Mouse (Mus musculus) liver, embryonic 15.5 days (tissue): ENCODE measurements around the gene Tmem107. TPM values are rescaled to one million over a fixed set of nuclear protein-coding genes. Genes with fewer than 3 reads are reported as not detected.
"Not testable (repeated sequence)": the region's sequence is repeated elsewhere in the genome, so short reads cannot be mapped to it uniquely, and the experiment has no call there.

Experiments used
- ATAC-seq: fragments of 200-750 bp; cut with Nextera tagmentation; 2 replicates; pipeline ENCODE4 v1.8.0; 2017; ENCODE audit warnings: moderate number of reproducible peaks, mild to moderate bottlenecking, moderate library complexity; ENCODE audit not compliant: insufficient read depth
- H3K27ac ChIP-seq: fragments of 300-500 bp; sonication (generic); replicated peaks from 2 replicates; pipeline ENCODE4 v1.5.1; 2015; ENCODE audit warnings: mild to moderate bottlenecking, inconsistent platforms
- H3K27me3 ChIP-seq: fragments of 300-500 bp; sonication (generic); 2 replicates; pipeline ENCODE4 v1.6.1; 2015; ENCODE audit warnings: mild to moderate bottlenecking, inconsistent platforms
- H3K36me3 ChIP-seq: fragments of 300-500 bp; sonication (generic); replicated peaks from 2 replicates; pipeline ENCODE4 v1.6.1; 2015; ENCODE audit warnings: moderate library complexity, mild to moderate bottlenecking, inconsistent platforms
- H3K4me1 ChIP-seq: fragments of 300-500 bp; sonication (generic); replicated peaks from 2 replicates; pipeline ENCODE4 v1.6.1; 2015; ENCODE audit warnings: inconsistent platforms
- H3K4me2 ChIP-seq: fragments of 300-500 bp; sonication (generic); 2 replicates; pipeline ENCODE4 v1.6.1; 2015; ENCODE audit warnings: moderate library complexity, mild to moderate bottlenecking, inconsistent platforms
- H3K4me3 ChIP-seq: fragments of 300-500 bp; sonication (generic); replicated peaks from 2 replicates; pipeline ENCODE4 v1.5.1; 2015; ENCODE audit warnings: mild to moderate bottlenecking, inconsistent platforms
- H3K9ac ChIP-seq: fragments of 300-500 bp; sonication (generic); 2 replicates; pipeline ENCODE4 v1.6.1; 2015; ENCODE audit warnings: moderate library complexity, mild to moderate bottlenecking, inconsistent platforms
- H3K9me3 ChIP-seq: fragments of 300-500 bp; sonication (generic); replicated peaks from 2 replicates; pipeline ENCODE4 v1.6.1; 2016; ENCODE audit warnings: inconsistent platforms
- WGBS: fragments of 180-500 bp; shearing (Covaris S2); methylation state at CpG from one replicate; pipeline ENCODE4 v1.1.7; 2015; ENCODE audit warnings: mixed read lengths; ENCODE audit not compliant: insufficient replicate concordance; 5-methylcytosine and 5-hydroxymethylcytosine counted together
- polyA plus RNA-seq: library from polyadenylated mRNA; unstranded; fragments of >200 nt; fragmentation: Nextera tagmentation; extraction: Ambion mirVana; gene quantifications from 2 replicates; pipeline ENCODE4 v1.2.1, GENCODE M21; 2015

The Tmem107 gene
- polyA plus RNA-seq, 1 experiment from 2014 or later, result 21.6 TPM

DNA sequence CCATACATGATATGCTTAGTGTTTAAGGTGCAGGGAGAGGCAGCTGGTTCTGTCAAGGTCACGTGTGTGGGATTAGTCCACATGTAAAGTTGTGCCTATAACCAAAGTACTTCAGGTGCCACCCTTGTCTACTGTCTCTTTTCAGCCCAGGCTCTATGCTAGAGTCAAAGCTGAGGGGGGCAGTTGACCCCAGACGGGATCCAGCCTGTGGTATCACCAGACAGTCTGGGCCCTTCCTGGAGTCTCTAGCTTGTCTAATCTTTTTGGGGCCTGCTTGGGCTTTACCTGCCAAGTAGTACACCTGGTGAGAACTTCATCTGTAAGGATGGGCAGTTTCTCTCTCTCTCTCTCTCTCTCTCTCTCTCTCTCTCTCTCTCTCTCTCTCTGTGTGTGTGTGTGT, 17.0 kb downstream of the Tmem107 start:
- H3K36me3 ChIP-seq, result peaks cover 31% of the 10 kb centered on the region
- ATAC-seq, result no peak
- H3K27ac ChIP-seq, result no peak overlapping the region; the same call in 1 of the 2 replicates
- no peak overlapping the region for H3K9ac ChIP-seq
- H3K4me3 ChIP-seq, result no peak overlapping the region
- no peaks in the 10 kb centered on the region for H3K9me3 ChIP-seq
- H3K4me2 ChIP-seq, result peak overlapping the region; percentile 82
- H3K4me1 ChIP-seq, result peaks cover 43% of the 10 kb centered on the region
- H3K27me3 ChIP-seq, result peaks cover 5% of the 10 kb centered on the region; the same call in 1 of the 2 replicates
- WGBS, result 50% methylated on average over 2 of the region's 2 CpGs

DNA sequence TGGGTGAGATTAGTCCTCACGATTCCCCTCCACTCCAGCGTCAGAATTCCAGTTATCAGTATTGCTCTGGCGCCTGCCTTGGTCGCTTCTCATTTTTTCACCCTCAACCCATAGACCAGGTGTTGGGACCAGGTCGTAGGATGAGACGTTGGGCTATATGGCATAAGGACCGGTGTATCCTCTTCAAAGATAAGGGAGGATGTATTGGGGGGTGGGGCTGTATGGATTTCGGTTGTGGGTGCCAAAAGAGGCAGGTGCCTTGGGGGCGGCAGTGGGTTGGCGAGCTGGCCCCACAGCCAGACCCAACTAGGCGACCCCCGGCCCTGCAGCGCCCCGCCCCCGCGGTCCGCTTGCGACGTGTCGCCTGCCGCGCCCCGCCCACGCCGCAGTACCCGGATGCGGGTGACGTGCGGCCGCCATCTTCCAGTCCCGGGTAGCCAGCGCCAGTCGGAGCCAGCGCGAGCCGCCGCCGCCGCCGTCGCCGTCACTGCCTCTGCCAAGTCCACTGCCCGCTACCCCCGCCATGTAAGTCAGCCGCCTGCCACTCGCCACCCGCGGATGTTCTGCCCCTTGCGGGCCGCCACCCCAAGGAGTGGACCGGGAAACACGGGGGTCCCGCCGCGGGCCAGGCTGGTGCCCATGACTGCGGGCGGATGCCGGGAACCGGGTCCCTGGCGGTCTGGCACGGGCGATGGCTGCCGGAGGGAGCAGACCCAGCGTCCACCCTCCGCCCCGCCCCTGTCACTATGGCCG, 17.7 kb downstream of the Tmem107 start, which contains the start of gene Vamp2:
Vamp2 (plus strand) TSS at position 388 of the 753 bp plus-strand sequence.
- ATAC-seq, result peak; percentile 57
- Histone ChIP-seq H3K4me1 (peaks cover 47% of the 10 kb centered on the region), H3K27ac (peak within 1 kb of the TSS; percentile 94), H3K36me3 (peaks cover 34% of the 10 kb centered on the region), H3K9me3 (no peaks in the 10 kb centered on the region), H3K4me3 (peak within 1 kb of the TSS; percentile 99), H3K4me2 (peak within 1 kb of the TSS; percentile 82), H3K9ac (peak within 1 kb of the TSS; percentile 100), H3K27me3 (no peaks in the 10 kb centered on the region)
- WGBS, result 1% methylated on average over 65 of the region's 67 CpGs

DNA sequence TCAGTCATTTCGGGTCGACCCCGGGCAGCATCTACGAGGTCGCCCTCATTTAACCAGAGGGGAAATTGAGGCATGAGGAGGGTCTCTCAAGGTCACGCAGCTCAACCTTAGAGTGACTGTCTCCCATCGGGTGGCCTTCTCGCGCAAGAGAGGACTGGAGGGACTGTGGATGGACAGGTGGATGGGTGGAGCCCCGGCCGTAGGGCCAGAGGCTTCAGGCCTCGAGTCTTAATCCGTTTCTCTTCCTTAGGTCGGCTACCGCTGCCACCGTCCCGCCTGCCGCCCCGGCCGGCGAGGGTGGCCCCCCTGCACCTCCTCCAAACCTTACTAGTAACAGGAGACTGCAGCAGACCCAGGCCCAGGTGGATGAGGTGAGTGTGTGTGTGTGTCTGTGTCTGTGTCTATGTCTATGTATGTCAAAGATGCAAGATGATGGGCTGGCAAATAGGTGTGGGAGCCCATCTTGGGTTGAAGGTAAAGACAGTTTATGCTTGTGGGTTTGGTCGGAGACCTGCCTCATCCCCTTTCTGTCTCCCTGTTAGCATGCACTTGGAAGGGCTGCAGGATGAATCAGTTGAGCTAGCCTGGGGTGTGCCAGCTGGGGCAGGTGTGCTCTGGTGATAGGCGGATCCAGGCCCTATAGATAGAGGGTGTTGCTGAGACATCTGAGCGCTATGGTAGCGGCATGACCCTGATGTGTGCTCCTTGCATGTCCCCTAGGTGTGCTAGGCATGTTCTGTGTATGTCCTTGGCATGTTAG, 18.4 kb downstream of the Tmem107 start:
- peak; percentile 82 for ATAC-seq
- Histone ChIP-seq H3K4me2 (peak overlapping the region; percentile 82), H3K36me3 (peaks cover 34% of the 10 kb centered on the region), H3K9ac (peak overlapping the region; percentile 100), H3K9me3 (no peaks in the 10 kb centered on the region), H3K4me3 (peak overlapping the region; percentile 99), H3K27me3 (no peaks in the 10 kb centered on the region), H3K4me1 (peaks cover 51% of the 10 kb centered on the region), H3K27ac (peak overlapping the region; percentile 94)
- WGBS, result 5% methylated on average over 25 of the region's 25 CpGs

DNA sequence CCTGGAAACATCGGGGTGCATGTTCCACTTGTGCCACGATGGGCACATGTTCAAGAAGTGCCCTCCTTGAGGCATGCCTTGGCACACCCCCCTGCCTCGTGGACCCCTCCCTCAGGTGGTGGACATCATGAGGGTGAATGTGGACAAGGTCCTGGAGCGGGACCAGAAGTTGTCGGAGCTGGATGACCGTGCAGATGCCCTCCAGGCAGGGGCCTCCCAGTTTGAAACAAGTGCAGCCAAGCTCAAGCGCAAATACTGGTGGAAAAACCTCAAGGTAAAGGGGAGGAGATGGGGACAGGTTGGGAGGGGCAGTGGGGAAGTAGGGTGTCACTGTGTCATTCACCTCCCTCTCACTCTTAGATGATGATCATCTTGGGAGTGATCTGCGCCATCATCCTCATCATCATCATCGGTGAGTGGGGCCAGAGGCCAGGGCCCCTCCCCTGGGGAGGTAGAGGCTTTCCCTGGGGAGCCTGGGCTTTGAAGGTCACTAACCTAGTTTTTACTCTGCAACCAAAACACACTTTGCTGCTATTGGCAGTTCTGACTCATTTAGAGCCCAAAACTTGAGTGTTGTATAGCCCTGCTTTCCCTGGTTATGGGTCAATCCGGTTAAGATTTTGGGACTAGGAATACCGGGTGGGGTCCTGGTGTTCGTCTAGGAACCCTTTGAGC, 19.1 kb downstream of the Tmem107 start:
- WGBS, result 80% methylated on average over 12 of the region's 12 CpGs
- Histone ChIP-seq H3K4me2 (peak overlapping the region; percentile 82), H3K4me3 (peak overlapping the region; percentile 99), H3K36me3 (peaks cover 34% of the 10 kb centered on the region), H3K27me3 (no peaks in the 10 kb centered on the region), H3K27ac (peak overlapping the region; percentile 94), H3K4me1 (peaks cover 58% of the 10 kb centered on the region), H3K9ac (peak overlapping the region; percentile 100), H3K9me3 (no peaks in the 10 kb centered on the region)
- ATAC-seq, result no peak

DNA sequence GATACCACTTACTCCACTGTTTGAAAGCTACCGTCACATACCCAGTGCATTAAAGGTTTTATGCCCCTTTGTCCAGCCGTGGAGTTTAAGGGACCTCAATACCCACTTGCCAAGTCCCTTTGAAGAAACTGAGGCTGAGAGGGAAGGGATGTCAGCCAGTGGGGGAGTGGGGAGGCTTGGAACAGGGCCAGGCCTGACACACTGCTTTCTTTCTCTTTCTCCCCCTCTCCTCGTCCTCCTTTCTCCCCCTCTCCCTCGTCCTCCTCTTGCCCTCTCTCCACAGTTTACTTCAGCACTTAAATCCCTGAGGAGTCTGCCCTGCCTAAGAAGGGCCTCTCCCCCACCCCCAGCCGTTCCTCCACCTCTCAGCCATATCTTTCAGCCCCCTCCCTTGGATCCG, 19.8 kb downstream of the Tmem107 start:
- Histone ChIP-seq H3K9ac (no peak overlapping the region), H3K27ac (peak overlapping the region; percentile 94), H3K4me2 (peak overlapping the region; percentile 82), H3K9me3 (no peaks in the 10 kb centered on the region), H3K27me3 (no peaks in the 10 kb centered on the region), H3K4me1 (peaks cover 62% of the 10 kb centered on the region), H3K36me3 (peaks cover 34% of the 10 kb centered on the region), H3K4me3 (no peak overlapping the region; the same call in 1 of the 2 replicates)
- no peak for ATAC-seq
- 70% methylated on average over 6 of the region's 6 CpGs for WGBS

DNA sequence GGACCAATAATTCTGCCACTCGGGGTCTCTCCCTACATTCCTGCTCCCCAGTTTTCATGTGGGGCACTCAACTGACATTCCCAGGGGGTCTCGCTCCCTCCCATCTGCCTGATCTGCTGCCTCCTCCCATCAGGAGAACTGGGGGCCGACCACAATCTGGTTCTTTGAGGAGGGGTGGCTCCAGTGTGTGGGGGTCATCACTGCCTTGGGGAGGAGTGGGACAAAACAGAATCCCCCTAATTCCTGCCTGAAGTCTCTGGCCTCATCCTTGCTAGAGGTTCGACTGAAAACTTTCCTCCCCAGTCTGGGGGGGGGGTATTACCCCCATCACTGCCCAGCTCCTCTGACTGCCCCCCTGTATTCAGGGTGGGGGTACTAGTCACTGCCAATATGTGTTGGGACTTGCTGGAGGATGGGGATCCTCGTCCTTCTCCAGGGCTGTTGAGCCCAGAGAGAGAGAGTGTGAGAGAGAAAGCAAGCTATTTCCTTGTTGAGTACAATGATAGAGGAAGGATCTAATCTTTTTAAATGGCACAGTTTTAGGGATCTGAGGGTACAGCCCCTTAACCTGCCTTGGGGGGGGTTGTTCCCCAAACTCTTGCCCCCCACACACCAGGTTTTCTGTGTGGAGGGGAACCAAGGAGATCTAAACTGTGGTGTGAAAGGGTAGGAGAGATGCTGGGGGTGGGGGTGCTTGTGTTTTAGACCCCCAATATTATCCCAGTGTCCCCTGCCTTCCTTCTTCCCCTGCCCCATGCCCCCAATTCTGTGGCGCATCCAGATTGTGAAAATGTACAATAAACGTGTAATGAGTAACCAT, 21.2 kb downstream of the Tmem107 start:
- Histone ChIP-seq H3K4me2 (no peak overlapping the region), H3K27me3 (no peaks in the 10 kb centered on the region), H3K9ac (no peak overlapping the region), H3K4me1 (peaks cover 76% of the 10 kb centered on the region), H3K4me3 (no peak overlapping the region), H3K36me3 (peaks cover 34% of the 10 kb centered on the region), H3K9me3 (no peaks in the 10 kb centered on the region), H3K27ac (no peak overlapping the region; the same call in 1 of the 2 replicates)
- ATAC-seq, result no peak
- WGBS, result 56% methylated on average over 7 of the region's 7 CpGs

DNA sequence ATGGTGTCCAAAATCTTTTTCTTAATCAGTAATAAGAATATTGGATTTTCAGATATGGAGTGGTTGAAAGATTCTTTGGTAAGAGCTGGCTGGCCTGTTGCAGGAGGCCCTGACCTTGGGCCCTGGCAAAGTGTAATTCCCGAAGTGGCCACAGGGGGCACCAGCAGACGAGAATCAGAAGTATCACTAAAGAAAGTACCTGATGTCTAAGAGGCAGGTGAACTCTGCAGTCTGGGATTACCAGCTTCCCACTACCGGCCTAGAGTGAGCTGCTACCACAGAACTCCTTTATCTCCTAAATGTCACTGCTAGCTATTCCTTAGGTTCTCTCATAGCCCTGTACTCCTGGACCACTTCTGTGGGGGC, 21.8 kb downstream of the Tmem107 start:
- Histone ChIP-seq H3K4me3 (no peak overlapping the region), H3K27ac (no peak overlapping the region), H3K9ac (no peak overlapping the region), H3K4me1 (peaks cover 82% of the 10 kb centered on the region), H3K9me3 (no peaks in the 10 kb centered on the region), H3K27me3 (no peaks in the 10 kb centered on the region), H3K4me2 (no peak overlapping the region), H3K36me3 (peaks cover 34% of the 10 kb centered on the region)
- ATAC-seq, result no peak
- whole genome bisulfite sequencing, result under 1% methylated on average over 3 of the region's 3 CpGs

DNA sequence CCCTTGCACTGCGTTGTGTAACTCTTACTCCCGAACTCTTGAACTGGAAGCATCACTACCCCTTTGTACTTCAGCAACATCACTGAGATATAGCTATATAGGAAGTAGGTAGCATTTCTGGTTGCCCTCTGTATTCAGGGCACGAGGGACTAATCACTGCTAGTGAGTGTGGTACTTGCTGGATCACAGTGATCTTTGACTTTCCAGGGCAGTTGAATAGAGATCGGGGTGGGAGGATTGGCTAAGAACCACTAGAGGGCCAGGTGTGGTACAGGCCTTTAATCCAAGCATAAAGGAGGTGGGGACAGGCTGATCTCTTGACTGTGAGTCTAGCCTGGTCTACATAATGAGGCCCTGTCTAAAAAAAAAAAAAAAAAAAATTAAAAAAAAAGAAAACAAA, 22.3 kb downstream of the Tmem107 start:
- H3K4me2 ChIP-seq, result no peak overlapping the region
- ATAC-seq, result no peak
- H3K4me1 ChIP-seq, result peaks cover 87% of the 10 kb centered on the region
- no peak overlapping the region for H3K27ac ChIP-seq
- H3K36me3 ChIP-seq, result peaks cover 34% of the 10 kb centered on the region
- no peaks in the 10 kb centered on the region for H3K27me3 ChIP-seq
- H3K9ac ChIP-seq, result no peak overlapping the region
- 74% methylated on average over 4 of the region's 4 CpGs for WGBS
- no peaks in the 10 kb centered on the region for H3K9me3 ChIP-seq
- H3K4me3 ChIP-seq, result no peak overlapping the region

DNA sequence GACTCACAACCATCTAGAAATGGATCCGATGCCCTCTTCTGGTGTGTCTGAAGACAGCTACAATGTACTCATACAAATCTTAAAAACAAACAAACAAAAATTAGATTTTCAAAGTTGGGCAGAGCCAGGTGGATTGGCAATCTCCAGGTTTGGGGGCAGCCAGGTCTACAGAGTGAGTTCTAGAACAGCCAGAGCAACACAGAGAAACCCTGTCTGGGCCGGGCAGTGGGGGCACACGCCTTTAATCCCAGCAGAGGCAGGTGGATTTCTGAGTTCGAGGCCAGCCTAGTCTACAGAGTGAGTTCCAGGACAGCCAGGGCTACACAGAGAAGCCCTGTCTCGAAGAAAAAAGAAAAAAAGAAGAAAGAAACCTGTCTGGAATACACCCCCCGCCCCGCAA, 23.2 kb downstream of the Tmem107 start:
- WGBS, result 82% methylated on average over 7 of the region's 7 CpGs
- not testable (repeated sequence) for ATAC-seq

DNA sequence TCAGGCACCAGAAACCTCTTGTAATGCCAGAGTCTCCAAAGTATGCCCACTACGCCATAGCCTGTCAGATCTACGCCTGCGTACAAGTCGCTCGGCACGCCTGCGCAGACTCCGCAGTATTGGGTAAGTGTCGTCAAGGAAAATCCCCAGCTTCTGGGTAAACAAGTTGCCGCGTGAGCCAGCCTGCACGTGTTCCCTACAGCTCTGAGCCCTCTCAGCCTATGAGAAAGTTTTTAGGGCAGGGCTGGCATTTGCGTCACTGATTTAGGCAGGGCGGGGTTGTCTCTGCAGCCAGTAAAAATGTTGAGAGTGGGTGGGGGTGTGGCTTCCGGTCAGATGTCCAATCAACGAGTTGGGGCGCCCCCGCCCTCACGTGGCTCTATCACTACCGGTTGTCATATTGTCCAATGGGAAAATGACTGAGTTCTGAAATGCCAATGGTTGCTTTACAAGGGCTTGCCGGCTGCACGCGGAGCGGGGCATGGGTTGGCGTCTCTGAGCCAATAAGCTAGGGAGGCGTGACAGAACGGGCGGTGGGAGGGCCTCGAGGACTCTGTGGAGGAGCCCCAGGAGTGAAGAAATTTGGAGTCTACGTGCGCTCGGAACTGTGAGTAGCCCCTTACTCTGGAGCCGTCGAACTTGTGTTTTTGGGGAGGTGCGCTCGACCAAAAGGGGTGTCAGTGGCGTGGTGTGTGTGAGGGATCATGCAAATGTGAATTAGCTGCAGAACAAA, 24.3 kb downstream of the Tmem107 start, which contains the start of gene Per1:
Per1 (plus strand) TSS at position 521 of the 733 bp plus-strand sequence.
- no peaks in the 10 kb centered on the region for H3K27me3 ChIP-seq
- H3K4me1 ChIP-seq, result peaks cover 90% of the 10 kb centered on the region
- peaks cover 29% of the 10 kb centered on the region for H3K36me3 ChIP-seq
- H3K9me3 ChIP-seq, result no peaks in the 10 kb centered on the region
- ATAC-seq, result peak; percentile 87
- 0% methylated on average over 37 of the region's 37 CpGs for WGBS
- peak within 1 kb of the TSS; percentile 94 for H3K4me2 ChIP-seq
- peak within 1 kb of the TSS; percentile 67 for H3K4me3 ChIP-seq
- H3K9ac ChIP-seq, result peak within 1 kb of the TSS; percentile 77
- peak within 1 kb of the TSS; percentile 94 for H3K27ac ChIP-seq

More for the DNA sequence above, 23.2 kb downstream of the Tmem107 start:
- not testable (repeated sequence) for H3K9ac ChIP-seq, H3K9me3 ChIP-seq, H3K27me3 ChIP-seq, H3K4me3 ChIP-seq
- Histone ChIP-seq H3K4me1 (peaks cover 90% of the 10 kb centered on the region), H3K36me3 (peaks cover 34% of the 10 kb centered on the region), H3K27ac (peak overlapping the region; percentile 94; the same call in 1 of the 2 replicates), H3K4me2 (0 out of 2 replicates have a peak overlapping the region, but pooled peaks have one; percentile 94)
